Mouse (Mus musculus): ENCODE data around the gene Abi3.

- TF ChIP-seq CTCF (IDR thresholded peaks at IDR 0.05; ENCODE audit: borderline replicate concordance, insufficient read depth, low read length) (no peak), POLR2A (IDR thresholded peaks at IDR 0.05; ENCODE audit: low read depth, low read length) (no peak)
Observed at GRCm38 (mm10) chr11:95833006-95833570, 9.2 kb downstream of the Abi3 start.
